Mouse (Mus musculus) left cerebral cortex, adult 11 months (tissue): Measurements from ENCODE around the gene Ube4a.
A peak's percentile ranks its signal among the peaks of the same experiment; 100 is the strongest.

ENCODE experiments used
- DNase-seq: peaks from one replicate; pipeline ENCODE4 v3.0.0; 2022; ENCODE audit warnings: low spot score

Ube4a gene

GRCm38 (mm10) chr9:44899716-44900115 lies 65.7 kb downstream of the Ube4a start:
- no peak for DNase-seq

GRCm38 (mm10) chr9:44897024-44897423 lies 68.4 kb downstream of the Ube4a start:
- no peak for DNase-seq

GRCm38 (mm10) chr9:44892664-44893063 lies 72.7 kb downstream of the Ube4a start:
- no peak for DNase-seq

GRCm38 (mm10) chr9:44891210-44891609 lies 74.2 kb downstream of the Ube4a start:
- DNase-seq, result no peak

- DNase-seq, result no peak
These were observed 75.3 kb downstream of the Ube4a start for GRCm38 (mm10) chr9:44890122-44890521.

- DNase-seq, result no peak
These were observed 77.2 kb downstream of the Ube4a start for GRCm38 (mm10) chr9:44888114-44888624.

- DNase-seq, result peak; percentile 58
These were observed 82.3 kb downstream of the Ube4a start for GRCm38 (mm10) chr9:44882981-44883569.

- DNase-seq, result no peak
These were observed 82.9 kb downstream of the Ube4a start for GRCm38 (mm10) chr9:44882436-44882980.

GRCm38 (mm10) chr9:44881941-44882435 lies 83.4 kb downstream of the Ube4a start:
- peak; percentile 61 for DNase-seq

GRCm38 (mm10) chr9:44881221-44881871 lies 84.1 kb downstream of the Ube4a start, which contains the start of gene Kmt2a:
Gene Kmt2a (minus strand): TSS chr9:44881296.
- DNase-seq, result peak; percentile 95

- DNase-seq, result no peak
These were observed 84.9 kb downstream of the Ube4a start for GRCm38 (mm10) chr9:44880309-44881081.

GRCm38 (mm10) chr9:44879694-44880271 lies 85.6 kb downstream of the Ube4a start:
- no peak for DNase-seq

- no peak for DNase-seq
These were observed 86.5 kb downstream of the Ube4a start for GRCm38 (mm10) chr9:44878776-44879500.

- DNase-seq, result no peak
These were observed 87.7 kb downstream of the Ube4a start for GRCm38 (mm10) chr9:44877686-44878085.

- no peak for DNase-seq
These were observed 89.9 kb downstream of the Ube4a start for GRCm38 (mm10) chr9:44875476-44875875.

- DNase-seq, result no peak
These were observed 91.2 kb downstream of the Ube4a start for GRCm38 (mm10) chr9:44874198-44874597.

- no peak for DNase-seq
These were observed 91.7 kb downstream of the Ube4a start for GRCm38 (mm10) chr9:44873665-44874064.
